Mouse (Mus musculus) G1E (cell line): ENCODE data around the gene Traf7.

Source experiments
- CTCF ChIP-seq: IDR thresholded peaks from 2 replicates; pipeline ENCODE4 v1.5.1; 2012; ENCODE audit warnings: low read depth, low read length, inconsistent platforms, mixed read lengths
- GATA1 ChIP-seq: IDR thresholded peaks from 2 replicates; pipeline ENCODE4 v1.6.1; 2012; ENCODE audit warnings: borderline replicate concordance, low read length, inconsistent platforms, mixed read lengths
- GATA2 ChIP-seq: IDR thresholded peaks from 2 replicates; pipeline ENCODE4 v1.6.1; 2012; ENCODE audit warnings: low read depth, low read length, inconsistent platforms, borderline replicate concordance
- POLR2AphosphoS5 ChIP-seq: IDR thresholded peaks from 2 replicates; pipeline ENCODE4 v1.6.1; 2012; ENCODE audit warnings: low read depth, low read length, inconsistent platforms; ENCODE audit not compliant: insufficient replicate concordance
- TAL1 ChIP-seq: conservative IDR thresholded peaks from 2 replicates; pipeline ENCODE4 v1.6.1; 2012; ENCODE audit warnings: low read depth, low read length, inconsistent platforms, mixed read lengths

DNA sequence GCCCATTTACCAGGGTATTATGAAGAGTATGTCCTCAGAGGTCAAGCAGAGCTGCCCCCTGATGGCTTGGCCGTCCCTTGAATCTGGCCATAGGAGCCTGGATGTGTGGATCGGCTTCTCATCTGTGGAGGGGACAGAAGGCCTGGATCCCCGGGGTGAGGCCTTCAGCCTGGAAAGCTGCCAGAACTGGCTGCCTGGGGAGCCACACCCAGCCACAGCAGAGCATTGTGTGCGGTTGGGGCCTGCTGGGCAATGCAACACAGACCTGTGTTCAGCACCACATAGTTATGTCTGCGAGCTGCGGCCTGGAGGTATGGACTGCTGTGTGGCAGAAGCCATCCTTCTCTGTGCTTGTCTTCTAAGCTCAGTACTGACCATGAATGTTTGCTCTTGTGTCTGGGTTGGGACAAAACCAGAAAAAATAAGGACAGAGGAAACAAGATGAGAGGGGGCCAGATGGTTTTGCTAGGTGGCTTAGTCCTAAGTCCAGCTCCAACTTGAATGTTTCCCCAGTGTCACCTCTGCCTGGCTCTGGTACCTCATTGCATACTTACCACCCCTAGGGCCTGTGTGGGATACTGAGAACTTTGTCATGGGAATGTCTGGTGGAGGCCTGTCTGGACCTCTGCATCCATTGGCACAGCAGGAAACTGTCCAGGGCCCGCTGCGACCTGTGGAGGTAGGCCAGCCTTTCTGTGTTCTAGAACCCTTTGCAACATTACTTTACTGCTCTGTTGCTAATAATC is 39.5 kb upstream of the Traf7 start:
- TF ChIP-seq CTCF, result no peak
- no peak for TF ChIP-seq GATA2
- TF ChIP-seq GATA1, result no peak
- no peak for TF ChIP-seq POLR2AphosphoS5
- TF ChIP-seq TAL1, result no peak
